Mouse (Mus musculus) liver, embryonic 14.5 days (tissue): ENCODE measurements around the gene Ralgps2. TPM values are rescaled to one million over a fixed set of nuclear protein-coding genes. Genes with fewer than 3 reads are reported as not detected.

ENCODE experiments used
- ATAC-seq: fragments of 200-750 bp; cut with Nextera tagmentation; 2 replicates; pipeline ENCODE4 v1.8.0; 2017; ENCODE audit warnings: moderate number of reproducible peaks, mild to moderate bottlenecking, moderate library complexity; ENCODE audit not compliant: insufficient read depth
- DNase-seq, 3 experiments: peaks; one replicate each; pipeline ENCODE4 v3.0.0-alpha.2; 2012 to 2013; ENCODE audit warnings: low read depth in 3 of 3, low spot score in 3 of 3
- H3K27ac ChIP-seq: fragments of 300-500 bp; sonication (generic); 2 replicates; pipeline ENCODE4 v1.5.1; 2014; ENCODE audit warnings: moderate library complexity, mild to moderate bottlenecking, control low read depth, inconsistent platforms
- H3K27me3 ChIP-seq: fragments of 300-500 bp; sonication (generic); 2 replicates; pipeline ENCODE4 v1.6.1; 2014; ENCODE audit warnings: mild to moderate bottlenecking, low read length, moderate library complexity; ENCODE audit not compliant: control insufficient read depth, insufficient read depth
- H3K36me3 ChIP-seq: fragments of 300-500 bp; sonication (generic); replicated peaks from 2 replicates; pipeline ENCODE4 v1.6.1; 2014; ENCODE audit warnings: low read depth; ENCODE audit not compliant: control insufficient read depth, insufficient read depth
- H3K4me1 ChIP-seq, 2 experiments: fragments of 200-500 bp in 1 of 2; fragments of 300-500 bp in 1 of 2; sonication (generic) in 1 of 2; replicated peaks; 2 replicates each; pipeline ENCODE4 v1.6.1; 2012 to 2014; ENCODE audit warnings: antibody characterized with exemption in 1 of 2, inconsistent platforms in 1 of 2, low read length in 1 of 2; ENCODE audit not compliant: control insufficient read depth in 2 of 2, insufficient read depth in 2 of 2
- H3K4me2 ChIP-seq: fragments of 300-500 bp; sonication (generic); 2 replicates; pipeline ENCODE4 v1.6.1; 2014; ENCODE audit warnings: low read depth, mild to moderate bottlenecking, control low read depth, moderate library complexity
- H3K4me3 ChIP-seq, 2 experiments: fragments of 200-500 bp in 1 of 2; fragments of 300-500 bp in 1 of 2; sonication (generic) in 1 of 2; 2 replicates each; pipeline ENCODE4 v1.5.1; 2012 to 2014; ENCODE audit warnings: low read depth in 2 of 2, low read length in 2 of 2, mild to moderate bottlenecking in 2 of 2, control low read depth in 1 of 2, inconsistent platforms in 1 of 2, moderate library complexity in 1 of 2; ENCODE audit not compliant: insufficient read depth in 1 of 2
- H3K9ac ChIP-seq: fragments of 300-500 bp; sonication (generic); replicated peaks from 2 replicates; pipeline ENCODE4 v1.6.1; 2014; ENCODE audit warnings: mild to moderate bottlenecking, control low read depth, moderate library complexity
- H3K9me3 ChIP-seq: fragments of 300-500 bp; sonication (generic); 2 replicates; pipeline ENCODE4 v1.6.1; 2016; ENCODE audit warnings: low read length, mixed read lengths; ENCODE audit not compliant: control insufficient read depth
- CTCF ChIP-seq: IDR thresholded peaks from 2 replicates; pipeline ENCODE4 v1.5.1; 2016; ENCODE audit warnings: antibody characterized with exemption, low read depth, control low read depth
- EP300 ChIP-seq: IDR thresholded peaks from 2 replicates; pipeline ENCODE4 v1.6.1; 2016; ENCODE audit warnings: antibody characterized with exemption, low read depth
- WGBS: fragments of 180-500 bp; shearing (Covaris S2); extraction: QIAGEN DNeasy Blood & Tissue Kit; methylation state at CpG from one replicate; pipeline ENCODE4 v1.1.7; 2014; ENCODE audit not compliant: insufficient replicate concordance; 5-methylcytosine and 5-hydroxymethylcytosine counted together
- polyA plus RNA-seq, 2 experiments: library from polyadenylated mRNA; depleted of rRNA in 1 of 2; stranded (reverse) in 1 of 2; unstranded in 1 of 2; fragments of >200 nt; fragmentation: Nextera tagmentation in 1 of 2; extraction: Ambion mirVana in 1 of 2; gene quantifications; 2 replicates each; pipeline versions ENCODE4 v1.2.1 to v1.2.3; 2012 to 2014

Ralgps2 gene
- polyA plus RNA-seq, 2 experiments: 3.2 to 12.8 TPM

GRCm38 (mm10) chr1:156930263-156930662 lies 9.2 kb downstream of the Ralgps2 start:
- no peak overlapping the region for H3K9ac ChIP-seq
- DNase-seq: no peak
- no peak overlapping the region for H3K4me2 ChIP-seq
- no peak overlapping the region for H3K27ac ChIP-seq
- no peak for ATAC-seq
- peaks cover 11 to 22% of the 10 kb centered on the region in 2 experiments for H3K4me1 ChIP-seq
- H3K4me3 ChIP-seq: no peak overlapping the region
- H3K27me3 ChIP-seq: no peaks in the 10 kb centered on the region
- no peaks in the 10 kb centered on the region for H3K36me3 ChIP-seq
- 58% methylated on average over 5 of the region's 5 CpGs for WGBS
- TF ChIP-seq CTCF (peak; percentile 27; the same call in 1 of the 2 replicates), EP300 (no peak)
- no peaks in the 10 kb centered on the region for H3K9me3 ChIP-seq

- peaks cover 11 to 22% of the 10 kb centered on the region in 2 experiments for H3K4me1 ChIP-seq
- H3K4me2 ChIP-seq: peak overlapping the region; percentile 31
- ATAC-seq: peak; percentile 65; the same call in 1 of the 2 replicates
- WGBS: 18% methylated on average over 4 of the region's 4 CpGs
- H3K27me3 ChIP-seq: no peaks in the 10 kb centered on the region
- no peak overlapping the region for H3K4me3 ChIP-seq
- no peak overlapping the region for H3K27ac ChIP-seq
- DNase-seq: no peak
- no peak for TF ChIP-seq EP300
- no peak for TF ChIP-seq CTCF
- no peaks in the 10 kb centered on the region for H3K9me3 ChIP-seq
- H3K36me3 ChIP-seq: no peaks in the 10 kb centered on the region
- no peak overlapping the region for H3K9ac ChIP-seq
Observed at GRCm38 (mm10) chr1:156928255-156928654, 11.2 kb downstream of the Ralgps2 start.

GRCm38 (mm10) chr1:156923511-156923910 lies 15.9 kb downstream of the Ralgps2 start:
- no peaks in the 10 kb centered on the region for H3K9me3 ChIP-seq
- peaks cover 5 to 15% of the 10 kb centered on the region in 2 experiments for H3K4me1 ChIP-seq
- no peak overlapping the region for H3K4me3 ChIP-seq
- H3K36me3 ChIP-seq: no peaks in the 10 kb centered on the region
- no peak for DNase-seq
- no peak overlapping the region for H3K4me2 ChIP-seq
- no peaks in the 10 kb centered on the region for H3K27me3 ChIP-seq
- no peak overlapping the region for H3K27ac ChIP-seq
- WGBS: 57% methylated on average over 1 of the region's 1 CpGs
- no peak for ATAC-seq
- H3K9ac ChIP-seq: no peak overlapping the region
- TF ChIP-seq CTCF (no peak), EP300 (no peak)

DNA sequence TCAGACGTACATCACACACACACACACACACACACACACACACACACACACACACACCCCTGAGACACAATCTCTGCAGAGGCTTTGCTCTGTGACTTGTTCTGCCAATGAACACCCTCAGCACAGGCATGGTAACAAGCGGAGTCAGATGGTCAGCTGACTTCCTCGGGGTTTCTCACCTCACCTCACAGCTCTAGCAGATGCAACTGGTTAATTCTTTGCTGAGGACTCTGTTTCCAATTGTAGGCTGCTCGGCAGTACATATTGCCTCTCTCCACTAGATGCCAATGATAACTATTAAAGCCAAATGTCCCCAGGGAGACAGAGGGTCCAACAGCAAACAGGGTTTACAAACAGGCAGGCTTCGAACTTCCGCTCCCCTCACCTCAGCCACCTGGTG lies 16.5 kb downstream of the Ralgps2 start:
- DNase-seq (no peak), ATAC-seq (no peak)
- Histone ChIP-seq H3K9ac (no peak overlapping the region), H3K36me3 (no peaks in the 10 kb centered on the region), H3K4me1 (peaks cover 0 to 11% of the 10 kb centered on the region in 2 experiments; a peak in 2 of 4 replicates), H3K4me2 (no peak overlapping the region), H3K4me3 (no peak overlapping the region), H3K9me3 (no peaks in the 10 kb centered on the region), H3K27ac (no peak overlapping the region), H3K27me3 (no peaks in the 10 kb centered on the region)
- WGBS: 63% methylated on average over 6 of the region's 6 CpGs
- no peak for TF ChIP-seq CTCF
- no peak for TF ChIP-seq EP300

DNA sequence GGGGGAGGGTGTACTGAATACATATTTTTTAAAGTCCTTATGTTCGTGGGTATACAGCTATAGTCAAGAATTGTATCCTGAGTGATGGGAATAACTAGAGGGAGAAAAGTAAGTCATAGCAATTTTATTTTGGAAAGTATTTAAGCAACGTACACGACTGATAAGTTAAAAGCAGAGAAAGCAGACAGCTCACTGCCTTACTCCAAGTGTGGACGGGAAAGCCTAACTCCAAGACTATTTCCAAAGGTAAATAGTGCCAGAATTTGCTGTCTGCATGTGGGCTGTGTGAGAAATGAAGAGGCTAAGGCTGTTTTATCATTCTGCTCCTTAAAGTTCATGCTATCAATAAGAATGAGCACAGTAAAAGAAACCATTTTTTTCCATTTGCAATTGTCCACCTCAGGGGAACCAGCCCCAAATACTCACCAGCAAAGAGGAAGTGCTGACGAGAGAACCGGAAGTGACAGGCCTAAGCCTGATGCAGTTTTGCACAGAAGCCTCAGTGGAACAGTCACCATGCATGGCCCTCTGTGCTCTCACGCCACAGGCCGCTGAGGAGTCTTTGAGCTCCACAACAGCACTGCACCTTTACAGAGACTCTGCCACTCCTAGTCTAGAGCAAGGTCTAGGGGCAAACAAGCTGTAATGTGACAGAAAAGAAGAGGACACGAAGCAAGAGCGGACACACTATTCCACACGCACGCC lies 18.0 kb downstream of the Ralgps2 start:
- Histone ChIP-seq H3K36me3 (no peaks in the 10 kb centered on the region), H3K9me3 (no peaks in the 10 kb centered on the region), H3K4me2 (no peak overlapping the region), H3K27me3 (no peaks in the 10 kb centered on the region), H3K9ac (no peak overlapping the region), H3K27ac (no peak overlapping the region), H3K4me1 (peaks cover 0 to 6% of the 10 kb centered on the region in 2 experiments; a peak in 2 of 4 replicates), H3K4me3 (no peak overlapping the region)
- no peak for ATAC-seq
- no peak for DNase-seq
- 49% methylated on average over 12 of the region's 12 CpGs for WGBS
- TF ChIP-seq EP300: no peak
- TF ChIP-seq CTCF: no peak
